Mouse (Mus musculus): ENCODE data around the gene Aco1. TPM values are rescaled to one million over a fixed set of nuclear protein-coding genes. Genes with fewer than 3 reads are reported as not detected.

The Aco1 gene
- polyA plus RNA-seq, 1 experiment = 29.4 TPM

GRCm38 (mm10) chr4:40202205-40202604 lies 59.3 kb downstream of the Aco1 start:
- 95% methylated on average over 6 of the region's 6 CpGs for WGBS
- no peak for DNase-seq
- Histone ChIP-seq H3K4me1 (ENCODE audit: control insufficient read depth, insufficient read depth, low read length) (no peaks in the 10 kb centered on the region), H3K4me3 (replicated peaks; ENCODE audit: insufficient read depth, low read depth, low read length) (no peak overlapping the region), H3K27ac (ENCODE audit: insufficient read depth, low read length) (no peak overlapping the region), H3K27me3 (ENCODE audit: control insufficient read depth, insufficient read depth, low read length) (no peaks in the 10 kb centered on the region)
- TF ChIP-seq POLR2A (IDR thresholded peaks at IDR 0.05; ENCODE audit: borderline replicate concordance, insufficient read depth, low read length) (no peak), CTCF (IDR thresholded peaks at IDR 0.05; ENCODE audit: borderline replicate concordance, insufficient read depth, low read depth, low read length) (no peak)

GRCm38 (mm10) chr4:40204374-40204773 lies 61.5 kb downstream of the Aco1 start:
- Histone ChIP-seq H3K4me1 (ENCODE audit: control insufficient read depth, insufficient read depth, low read length) (no peaks in the 10 kb centered on the region), H3K27me3 (ENCODE audit: control insufficient read depth, insufficient read depth, low read length) (no peaks in the 10 kb centered on the region), H3K27ac (ENCODE audit: insufficient read depth, low read length) (no peak overlapping the region), H3K4me3 (replicated peaks; ENCODE audit: insufficient read depth, low read depth, low read length) (no peak overlapping the region)
- WGBS = 90% methylated on average over 3 of the region's 3 CpGs
- no peak for DNase-seq
- TF ChIP-seq CTCF (IDR thresholded peaks at IDR 0.05; ENCODE audit: borderline replicate concordance, insufficient read depth, low read depth, low read length) = no peak
- TF ChIP-seq POLR2A (IDR thresholded peaks at IDR 0.05; ENCODE audit: borderline replicate concordance, insufficient read depth, low read length) = no peak

- Histone ChIP-seq H3K27me3 (ENCODE audit: control insufficient read depth, insufficient read depth, low read length) (no peaks in the 10 kb centered on the region), H3K27ac (ENCODE audit: insufficient read depth, low read length) (no peak overlapping the region), H3K4me3 (replicated peaks; ENCODE audit: insufficient read depth, low read depth, low read length) (no peak overlapping the region), H3K4me1 (ENCODE audit: control insufficient read depth, insufficient read depth, low read length) (no peaks in the 10 kb centered on the region)
- TF ChIP-seq CTCF (IDR thresholded peaks at IDR 0.05; ENCODE audit: borderline replicate concordance, insufficient read depth, low read depth, low read length) (no peak), POLR2A (IDR thresholded peaks at IDR 0.05; ENCODE audit: borderline replicate concordance, insufficient read depth, low read length) (no peak)
- no peak for DNase-seq
- 84% methylated on average over 22 of the region's 22 CpGs for WGBS
Observed at GRCm38 (mm10) chr4:40205231-40205903, 62.5 kb downstream of the Aco1 start.

- Histone ChIP-seq H3K4me3 (replicated peaks; ENCODE audit: insufficient read depth, low read depth, low read length) (no peak overlapping the region), H3K27me3 (ENCODE audit: control insufficient read depth, insufficient read depth, low read length) (no peaks in the 10 kb centered on the region), H3K27ac (ENCODE audit: insufficient read depth, low read length) (no peak overlapping the region), H3K4me1 (ENCODE audit: control insufficient read depth, insufficient read depth, low read length) (no peaks in the 10 kb centered on the region)
- TF ChIP-seq POLR2A (IDR thresholded peaks at IDR 0.05; ENCODE audit: borderline replicate concordance, insufficient read depth, low read length) (no peak), CTCF (IDR thresholded peaks at IDR 0.05; ENCODE audit: borderline replicate concordance, insufficient read depth, low read depth, low read length) (no peak)
- WGBS = 38% methylated on average over 5 of the region's 5 CpGs
- DNase-seq = no peak
Observed at GRCm38 (mm10) chr4:40207701-40208100, 64.8 kb downstream of the Aco1 start.

- Histone ChIP-seq H3K27ac (ENCODE audit: insufficient read depth, low read length) (no peak overlapping the region), H3K27me3 (ENCODE audit: control insufficient read depth, insufficient read depth, low read length) (no peaks in the 10 kb centered on the region), H3K4me1 (ENCODE audit: control insufficient read depth, insufficient read depth, low read length) (no peaks in the 10 kb centered on the region), H3K4me3 (replicated peaks; ENCODE audit: insufficient read depth, low read depth, low read length) (no peak overlapping the region)
- no peak for TF ChIP-seq POLR2A (IDR thresholded peaks at IDR 0.05; ENCODE audit: borderline replicate concordance, insufficient read depth, low read length)
- TF ChIP-seq CTCF (IDR thresholded peaks at IDR 0.05; ENCODE audit: borderline replicate concordance, insufficient read depth, low read depth, low read length) = no peak
- 95% methylated on average over 6 of the region's 6 CpGs for WGBS
- no peak for DNase-seq
Observed at GRCm38 (mm10) chr4:40212177-40212576, 69.3 kb downstream of the Aco1 start.

- H3K4me1 ChIP-seq (ENCODE audit: control insufficient read depth, insufficient read depth, low read length) = no peaks in the 10 kb centered on the region
- no peak overlapping the region for H3K4me3 ChIP-seq (replicated peaks; ENCODE audit: insufficient read depth, low read depth, low read length)
- no peaks in the 10 kb centered on the region for H3K27me3 ChIP-seq (ENCODE audit: control insufficient read depth, insufficient read depth, low read length)
- 53% methylated on average over 3 of the region's 3 CpGs for WGBS
- DNase-seq = no peak
- H3K27ac ChIP-seq (ENCODE audit: insufficient read depth, low read length) = no peak overlapping the region
- TF ChIP-seq CTCF (IDR thresholded peaks at IDR 0.05; ENCODE audit: borderline replicate concordance, insufficient read depth, low read depth, low read length) (no peak), POLR2A (IDR thresholded peaks at IDR 0.05; ENCODE audit: borderline replicate concordance, insufficient read depth, low read length) (no peak)
Observed at GRCm38 (mm10) chr4:40217910-40218309, 75.0 kb downstream of the Aco1 start.

- DNase-seq = no peak
- TF ChIP-seq CTCF (IDR thresholded peaks at IDR 0.05; ENCODE audit: borderline replicate concordance, insufficient read depth, low read depth, low read length) = no peak; the same call in 1 of the 2 replicates
- no peak for TF ChIP-seq POLR2A (IDR thresholded peaks at IDR 0.05; ENCODE audit: borderline replicate concordance, insufficient read depth, low read length)
- WGBS = 76% methylated on average over 7 of the region's 7 CpGs
Observed at GRCm38 (mm10) chr4:40218382-40218781, 75.5 kb downstream of the Aco1 start.

GRCm38 (mm10) chr4:40220437-40220836 lies 77.6 kb downstream of the Aco1 start:
- no peaks in the 10 kb centered on the region for H3K4me1 ChIP-seq (ENCODE audit: control insufficient read depth, insufficient read depth, low read length)
- TF ChIP-seq CTCF (IDR thresholded peaks at IDR 0.05; ENCODE audit: borderline replicate concordance, insufficient read depth, low read depth, low read length) (no peak), POLR2A (IDR thresholded peaks at IDR 0.05; ENCODE audit: borderline replicate concordance, insufficient read depth, low read length) (no peak)
- no peak for DNase-seq
- WGBS = 23% methylated on average over 12 of the region's 12 CpGs
- no peak overlapping the region for H3K4me3 ChIP-seq (replicated peaks; ENCODE audit: insufficient read depth, low read depth, low read length)
- H3K27me3 ChIP-seq (ENCODE audit: control insufficient read depth, insufficient read depth, low read length) = no peaks in the 10 kb centered on the region
- H3K27ac ChIP-seq (ENCODE audit: insufficient read depth, low read length) = no peak overlapping the region

More at GRCm38 (mm10) chr4:40218382-40218781, 75.5 kb downstream of the Aco1 start:
- Histone ChIP-seq H3K4me1 (ENCODE audit: control insufficient read depth, insufficient read depth, low read length) (no peaks in the 10 kb centered on the region), H3K27ac (ENCODE audit: insufficient read depth, low read length) (no peak overlapping the region), H3K4me3 (replicated peaks; ENCODE audit: insufficient read depth, low read depth, low read length) (no peak overlapping the region), H3K27me3 (ENCODE audit: control insufficient read depth, insufficient read depth, low read length) (no peaks in the 10 kb centered on the region)
